Mouse (Mus musculus) frontal cortex, adult (tissue): Measurements from ENCODE around the gene Znhit2.

Experiments
- ATAC-seq: cut with Nextera tagmentation; 2 replicates; pipeline ENCODE4 v1.9.2; 2017; ENCODE audit warnings: mild to moderate bottlenecking, moderate library complexity, mixed read lengths; ENCODE audit not compliant: low TSS enrichment

The Znhit2 gene

GRCm38 (mm10) chr19:6071261-6071660 is 10.3 kb downstream of the Znhit2 start:
- no peak for ATAC-seq

GRCm38 (mm10) chr19:6073889-6074288 is 12.9 kb downstream of the Znhit2 start:
- ATAC-seq, result no peak

GRCm38 (mm10) chr19:6076564-6077393 is 15.8 kb downstream of the Znhit2 start, which contains the start of gene Vps51:
Gene Vps51, minus strand, starts transcription at chr19:6077231.
- ATAC-seq, result peak; percentile 94

- ATAC-seq, result no peak
These were observed 19.0 kb downstream of the Znhit2 start, which contains the start of gene Tmem262 for GRCm38 (mm10) chr19:6079983-6080480. Gene Tmem262, plus strand, starts transcription at chr19:6080033.

GRCm38 (mm10) chr19:6082156-6082555 is 21.2 kb downstream of the Znhit2 start, which contains the start of gene Gm28374:
Gene Gm28374, minus strand, starts transcription at chr19:6082256.
- ATAC-seq, result no peak

GRCm38 (mm10) chr19:6084478-6085248 is 23.7 kb downstream of the Znhit2 start, which contains the start of the genes Zfpl1 and Cdca5:
Gene Zfpl1, minus strand, starts transcription at chr19:6084956.
Gene Cdca5, plus strand, starts transcription at chr19:6084983.
- ATAC-seq, result peak; percentile 92

GRCm38 (mm10) chr19:6085417-6085879 is 24.5 kb downstream of the Znhit2 start:
- ATAC-seq, result no peak; the same call in 1 of the 2 replicates

GRCm38 (mm10) chr19:6088841-6089240 is 27.8 kb downstream of the Znhit2 start:
- no peak for ATAC-seq

- no peak for ATAC-seq
These were observed 33.1 kb downstream of the Znhit2 start, which contains the start of gene AC131692.1 for GRCm38 (mm10) chr19:6094119-6094518. Gene AC131692.1, plus strand, starts transcription at chr19:6094419.

- ATAC-seq, result no peak
These were observed 36.9 kb downstream of the Znhit2 start for GRCm38 (mm10) chr19:6097847-6098246.

- ATAC-seq, result no peak
These were observed 40.2 kb downstream of the Znhit2 start for GRCm38 (mm10) chr19:6101186-6101585.

GRCm38 (mm10) chr19:6102169-6102853 is 41.3 kb downstream of the Znhit2 start:
- ATAC-seq, result no peak

- no peak for ATAC-seq
These were observed 43.5 kb downstream of the Znhit2 start for GRCm38 (mm10) chr19:6104476-6104875.

GRCm38 (mm10) chr19:6105586-6105985 is 44.6 kb downstream of the Znhit2 start, which contains the start of gene Naaladl1:
Gene Naaladl1, plus strand, starts transcription at chr19:6105782.
- no peak for ATAC-seq
